Mouse (Mus musculus) midbrain, embryonic 16.5 days (tissue): ENCODE measurements around the gene Arhgap32. TPM values are rescaled to one million over a fixed set of nuclear protein-coding genes. Genes with fewer than 3 reads are reported as not detected.
A peak's percentile ranks its signal among the peaks of the same experiment; 100 is the strongest.

Experiments
- ATAC-seq: fragments of 200-750 bp; cut with Nextera tagmentation; 2 replicates; pipeline ENCODE4 v1.8.0; 2017; ENCODE audit warnings: moderate TSS enrichment
- H3K27ac ChIP-seq: fragments of 300-500 bp; sonication (generic); 2 replicates; pipeline ENCODE4 v1.5.1; 2014; ENCODE audit warnings: mild to moderate bottlenecking, low read length, mixed read lengths
- H3K27me3 ChIP-seq: fragments of 300-500 bp; sonication (generic); 2 replicates; pipeline ENCODE4 v1.6.1; 2014; ENCODE audit warnings: low read depth, low read length, mixed read lengths; ENCODE audit not compliant: control insufficient read depth, insufficient read depth
- H3K36me3 ChIP-seq: fragments of 300-500 bp; sonication (generic); 2 replicates; pipeline ENCODE4 v1.6.1; 2014; ENCODE audit warnings: mild to moderate bottlenecking, low read length, moderate library complexity, mixed read lengths; ENCODE audit not compliant: control insufficient read depth, insufficient read depth
- H3K4me1 ChIP-seq: fragments of 300-500 bp; sonication (generic); 2 replicates; pipeline ENCODE4 v1.6.1; 2014; ENCODE audit warnings: mild to moderate bottlenecking, low read length, mixed read lengths; ENCODE audit not compliant: control insufficient read depth, insufficient read depth
- H3K4me2 ChIP-seq: fragments of 300-500 bp; sonication (generic); 2 replicates; pipeline ENCODE4 v1.6.1; 2014; ENCODE audit warnings: mild to moderate bottlenecking, low read length, mixed read lengths
- H3K4me3 ChIP-seq: fragments of 300-500 bp; sonication (generic); 2 replicates; pipeline ENCODE4 v1.5.1; 2014; ENCODE audit warnings: low read depth, mild to moderate bottlenecking, low read length, moderate library complexity, mixed read lengths
- H3K9ac ChIP-seq: fragments of 300-500 bp; sonication (generic); 2 replicates; pipeline ENCODE4 v1.6.1; 2014; ENCODE audit warnings: low read depth, low read length, mixed read lengths
- H3K9me3 ChIP-seq: fragments of 300-500 bp; sonication (generic); replicated peaks from 2 replicates; pipeline ENCODE4 v1.6.1; 2014; ENCODE audit warnings: mild to moderate bottlenecking, low read length, mixed read lengths; ENCODE audit not compliant: control insufficient read depth, poor library complexity, severe bottlenecking
- WGBS: fragments of 180-500 bp; shearing (Covaris S2); extraction: QIAGEN DNeasy Blood & Tissue Kit; methylation state at CpG from one replicate; pipeline ENCODE4 v1.1.7; 2014; 5-methylcytosine and 5-hydroxymethylcytosine counted together
- polyA plus RNA-seq: library from polyadenylated mRNA; unstranded; fragments of >200 nt; fragmentation: Nextera tagmentation; extraction: Ambion mirVana; gene quantifications from 2 replicates; pipeline ENCODE4 v1.2.1, GENCODE M21; 2015

Arhgap32 gene
- polyA plus RNA-seq, 1 experiment from 2014 or later, result 11.3 TPM

- Histone ChIP-seq H3K4me2 (no peak overlapping the region), H3K4me1 (no peaks in the 10 kb centered on the region; the same call in 1 of the 2 replicates), H3K27me3 (no peaks in the 10 kb centered on the region), H3K9me3 (no peaks in the 10 kb centered on the region), H3K9ac (no peak overlapping the region), H3K36me3 (no peaks in the 10 kb centered on the region), H3K4me3 (no peak overlapping the region), H3K27ac (no peak overlapping the region)
- WGBS, result 93% methylated on average over 8 of the region's 8 CpGs
- no peak for ATAC-seq
Observed at GRCm38 (mm10) chr9:32207133-32207532, 91.2 kb downstream of the Arhgap32 start.

GRCm38 (mm10) chr9:32208071-32208470, 92.1 kb downstream of the Arhgap32 start:
- no peak for ATAC-seq
- Histone ChIP-seq H3K36me3 (no peaks in the 10 kb centered on the region), H3K4me3 (no peak overlapping the region), H3K4me1 (no peaks in the 10 kb centered on the region; the same call in 1 of the 2 replicates), H3K9me3 (no peaks in the 10 kb centered on the region), H3K27me3 (no peaks in the 10 kb centered on the region), H3K4me2 (no peak overlapping the region), H3K9ac (no peak overlapping the region), H3K27ac (no peak overlapping the region)
- 87% methylated on average over 5 of the region's 5 CpGs for WGBS

GRCm38 (mm10) chr9:32216820-32217567, 101.1 kb downstream of the Arhgap32 start:
- H3K9ac ChIP-seq, result no peak overlapping the region
- no peak overlapping the region for H3K4me2 ChIP-seq
- H3K36me3 ChIP-seq, result no peaks in the 10 kb centered on the region
- no peak for ATAC-seq
- H3K9me3 ChIP-seq, result no peaks in the 10 kb centered on the region
- H3K4me1 ChIP-seq, result peaks cover 7% of the 10 kb centered on the region; the same call in 1 of the 2 replicates
- 80% methylated on average over 5 of the region's 5 CpGs for WGBS
- H3K27ac ChIP-seq, result no peak overlapping the region
- H3K4me3 ChIP-seq, result no peak overlapping the region
- H3K27me3 ChIP-seq, result no peaks in the 10 kb centered on the region

- no peak overlapping the region for H3K27ac ChIP-seq
- H3K9me3 ChIP-seq, result no peaks in the 10 kb centered on the region
- no peak for ATAC-seq
- peaks cover 12% of the 10 kb centered on the region for H3K4me1 ChIP-seq
- no peak overlapping the region for H3K4me3 ChIP-seq
- no peaks in the 10 kb centered on the region for H3K36me3 ChIP-seq
- no peaks in the 10 kb centered on the region for H3K27me3 ChIP-seq
- 76% methylated on average over 4 of the region's 4 CpGs for WGBS
- no peak overlapping the region for H3K9ac ChIP-seq
- no peak overlapping the region for H3K4me2 ChIP-seq
Observed at GRCm38 (mm10) chr9:32219400-32219799, 103.5 kb downstream of the Arhgap32 start.

- Histone ChIP-seq H3K4me1 (peaks cover 8% of the 10 kb centered on the region), H3K9ac (no peak overlapping the region), H3K4me2 (no peak overlapping the region), H3K4me3 (no peak overlapping the region), H3K36me3 (no peaks in the 10 kb centered on the region), H3K9me3 (no peaks in the 10 kb centered on the region), H3K27ac (no peak overlapping the region), H3K27me3 (no peaks in the 10 kb centered on the region)
- no peak for ATAC-seq
- WGBS, result 84% methylated on average over 4 of the region's 4 CpGs
Observed at GRCm38 (mm10) chr9:32222184-32222583, 106.2 kb downstream of the Arhgap32 start.

- peaks cover 8% of the 10 kb centered on the region for H3K4me1 ChIP-seq
- WGBS, result 23% methylated on average over 5 of the region's 5 CpGs
- no peaks in the 10 kb centered on the region for H3K27me3 ChIP-seq
- no peaks in the 10 kb centered on the region for H3K9me3 ChIP-seq
- no peak overlapping the region for H3K4me3 ChIP-seq
- no peak overlapping the region for H3K9ac ChIP-seq
- H3K4me2 ChIP-seq, result 0 out of 2 replicates have a peak overlapping the region, but pooled peaks have one; percentile 13
- peak; percentile 73 for ATAC-seq
- H3K36me3 ChIP-seq, result no peaks in the 10 kb centered on the region
- peak overlapping the region; percentile 63 for H3K27ac ChIP-seq
Observed at GRCm38 (mm10) chr9:32223739-32224529, 108.0 kb downstream of the Arhgap32 start.

GRCm38 (mm10) chr9:32224937-32225336, 109.0 kb downstream of the Arhgap32 start:
- no peaks in the 10 kb centered on the region for H3K27me3 ChIP-seq
- peaks cover 8% of the 10 kb centered on the region for H3K4me1 ChIP-seq
- H3K27ac ChIP-seq, result no peak overlapping the region
- no peaks in the 10 kb centered on the region for H3K36me3 ChIP-seq
- no peak overlapping the region for H3K4me3 ChIP-seq
- no peaks in the 10 kb centered on the region for H3K9me3 ChIP-seq
- H3K4me2 ChIP-seq, result no peak overlapping the region
- WGBS, result 59% methylated on average over 4 of the region's 4 CpGs
- H3K9ac ChIP-seq, result no peak overlapping the region
- no peak for ATAC-seq

GRCm38 (mm10) chr9:32225584-32225983, 109.6 kb downstream of the Arhgap32 start:
- H3K4me3 ChIP-seq, result no peak overlapping the region
- ATAC-seq, result no peak
- no peak overlapping the region for H3K4me2 ChIP-seq
- H3K4me1 ChIP-seq, result peaks cover 8% of the 10 kb centered on the region
- no peaks in the 10 kb centered on the region for H3K36me3 ChIP-seq
- no peak overlapping the region for H3K27ac ChIP-seq
- whole genome bisulfite sequencing, result 79% methylated on average over 1 of the region's 1 CpGs
- no peaks in the 10 kb centered on the region for H3K27me3 ChIP-seq
- H3K9ac ChIP-seq, result no peak overlapping the region
- no peaks in the 10 kb centered on the region for H3K9me3 ChIP-seq

GRCm38 (mm10) chr9:32227034-32227433, 111.1 kb downstream of the Arhgap32 start:
- Histone ChIP-seq H3K36me3 (no peaks in the 10 kb centered on the region), H3K9ac (no peak overlapping the region), H3K4me1 (peaks cover 5% of the 10 kb centered on the region), H3K27ac (no peak overlapping the region), H3K9me3 (no peaks in the 10 kb centered on the region), H3K27me3 (no peaks in the 10 kb centered on the region), H3K4me3 (no peak overlapping the region), H3K4me2 (no peak overlapping the region)
- 79% methylated on average over 2 of the region's 2 CpGs for WGBS
- no peak for ATAC-seq
